Mouse (Mus musculus): ENCODE data around the gene Medag. TPM values are rescaled to one million over a fixed set of nuclear protein-coding genes. Genes with fewer than 3 reads are reported as not detected.

The Medag gene
- polyA plus RNA-seq, 1 experiment: 0.61 TPM

- no peak for TF ChIP-seq TCF3 (IDR thresholded peaks at IDR 0.05; ENCODE audit: insufficient read length, low read depth)
- TF ChIP-seq POLR2A (IDR thresholded peaks at IDR 0.05; ENCODE audit: insufficient read length, low read depth): no peak
- no peak for TF ChIP-seq SRF (IDR thresholded peaks at IDR 0.05; ENCODE audit: control insufficient read depth, insufficient read length, low read depth)
- TF ChIP-seq POLR2AphosphoS2 (IDR thresholded peaks at IDR 0.05; ENCODE audit: insufficient read length, low read depth): no peak
- no peak for TF ChIP-seq E2F4 (IDR thresholded peaks at IDR 0.05; ENCODE audit: insufficient read depth)
- no peak for TF ChIP-seq MYOD1 (IDR thresholded peaks at IDR 0.05; ENCODE audit: control insufficient read depth in 1 of 3, insufficient read length in 2 of 3, low read depth in 2 of 3)
- TF ChIP-seq MYOG (IDR thresholded peaks at IDR 0.05; ENCODE audit: control insufficient read depth in 1 of 3, insufficient read depth in 1 of 3, insufficient read length in 2 of 3, low read depth in 2 of 3): no peak
- H3K79me2 ChIP-seq (ENCODE audit: control insufficient read depth, insufficient read depth): no peaks in the 10 kb centered on the region
Measured at GRCm38 (mm10) chr5:149441646-149442276, 30.2 kb downstream of the Medag start.

GRCm38 (mm10) chr5:149442277-149442660 is 30.7 kb downstream of the Medag start:
- no peaks in the 10 kb centered on the region for H3K79me2 ChIP-seq (ENCODE audit: control insufficient read depth, insufficient read depth)
- TF ChIP-seq MAX (IDR thresholded peaks at IDR 0.05; ENCODE audit: low read depth): no peak
- no peak for TF ChIP-seq USF1 (IDR thresholded peaks at IDR 0.05; ENCODE audit: low read depth)
- TF ChIP-seq POLR2AphosphoS2 (IDR thresholded peaks at IDR 0.05; ENCODE audit: insufficient read length, low read depth): no peak
- TF ChIP-seq E2F4 (IDR thresholded peaks at IDR 0.05; ENCODE audit: insufficient read depth): no peak
- no peak for TF ChIP-seq POLR2A (IDR thresholded peaks at IDR 0.05; ENCODE audit: insufficient read length, low read depth)
- TF ChIP-seq CEBPB (IDR thresholded peaks at IDR 0.05; ENCODE audit: insufficient read depth, poor library complexity, severe bottlenecking): no peak
- H3K4me3 ChIP-seq: no peak overlapping the region
- H3K4me2 ChIP-seq (ENCODE audit: low read depth): no peak overlapping the region
- no peaks in the 10 kb centered on the region for H3K27me3 ChIP-seq (ENCODE audit: control insufficient read depth, insufficient read depth, insufficient read length)
- no peaks in the 10 kb centered on the region for H3K36me3 ChIP-seq (ENCODE audit: control insufficient read depth, insufficient read depth)
- H3ac ChIP-seq (ENCODE audit: control insufficient read depth, insufficient read length): no peak overlapping the region

More at GRCm38 (mm10) chr5:149441646-149442276, 30.2 kb downstream of the Medag start:
- H3ac ChIP-seq (ENCODE audit: control insufficient read depth, insufficient read length): no peak overlapping the region
- no peak overlapping the region for H3K4me2 ChIP-seq (ENCODE audit: low read depth)
- H3K36me3 ChIP-seq (ENCODE audit: control insufficient read depth, insufficient read depth): no peaks in the 10 kb centered on the region
- H3K4me3 ChIP-seq: no peak overlapping the region
- no peaks in the 10 kb centered on the region for H3K27me3 ChIP-seq (ENCODE audit: control insufficient read depth, insufficient read depth, insufficient read length)

GRCm38 (mm10) chr5:149444451-149444850 is 32.9 kb downstream of the Medag start:
- H3K79me2 ChIP-seq (ENCODE audit: control insufficient read depth, insufficient read depth): no peaks in the 10 kb centered on the region
- no peaks in the 10 kb centered on the region for H3K36me3 ChIP-seq (ENCODE audit: control insufficient read depth, insufficient read depth)
- H3K27me3 ChIP-seq (ENCODE audit: control insufficient read depth, insufficient read depth, insufficient read length): no peaks in the 10 kb centered on the region
- no peak overlapping the region for H3K4me3 ChIP-seq
- no peak for TF ChIP-seq MYOD1 (IDR thresholded peaks at IDR 0.05; ENCODE audit: control insufficient read depth in 1 of 3, insufficient read length in 2 of 3, low read depth in 2 of 3)
- TF ChIP-seq SRF (IDR thresholded peaks at IDR 0.05; ENCODE audit: control insufficient read depth, insufficient read length, low read depth): peak; percentile 79
- no peak overlapping the region for H3K4me2 ChIP-seq (ENCODE audit: low read depth)
- H3ac ChIP-seq (ENCODE audit: control insufficient read depth, insufficient read length): no peak overlapping the region

- no peaks in the 10 kb centered on the region for H3K36me3 ChIP-seq (ENCODE audit: control insufficient read depth, insufficient read depth)
- H3K4me2 ChIP-seq (ENCODE audit: low read depth): no peak overlapping the region
- no peak for TF ChIP-seq MAX (IDR thresholded peaks at IDR 0.05; ENCODE audit: low read depth)
- TF ChIP-seq E2F4 (IDR thresholded peaks at IDR 0.05; ENCODE audit: insufficient read depth): no peak
- TF ChIP-seq MYOG (IDR thresholded peaks at IDR 0.05; ENCODE audit: control insufficient read depth in 1 of 3, insufficient read depth in 1 of 3, insufficient read length in 2 of 3, low read depth in 2 of 3): no peak
- no peak for TF ChIP-seq REST (IDR thresholded peaks at IDR 0.05; ENCODE audit: insufficient read depth, insufficient read length)
- TF ChIP-seq POLR2AphosphoS2 (IDR thresholded peaks at IDR 0.05; ENCODE audit: insufficient read length, low read depth): no peak
- no peaks in the 10 kb centered on the region for H3K27me3 ChIP-seq (ENCODE audit: control insufficient read depth, insufficient read depth, insufficient read length)
- no peak overlapping the region for H3K4me3 ChIP-seq
- no peaks in the 10 kb centered on the region for H3K79me2 ChIP-seq (ENCODE audit: control insufficient read depth, insufficient read depth)
- H3ac ChIP-seq (ENCODE audit: control insufficient read depth, insufficient read length): no peak overlapping the region
Measured at GRCm38 (mm10) chr5:149446495-149446894, 34.9 kb downstream of the Medag start.

GRCm38 (mm10) chr5:149447733-149448132 is 36.2 kb downstream of the Medag start:
- Histone ChIP-seq H3K27me3 (ENCODE audit: control insufficient read depth, insufficient read depth, insufficient read length) (no peaks in the 10 kb centered on the region), H3K36me3 (ENCODE audit: control insufficient read depth, insufficient read depth) (no peaks in the 10 kb centered on the region), H3K4me2 (ENCODE audit: low read depth) (no peak overlapping the region), H3K4me3 (no peak overlapping the region), H3ac (ENCODE audit: control insufficient read depth, insufficient read length) (no peak overlapping the region), H3K79me2 (ENCODE audit: control insufficient read depth, insufficient read depth) (no peaks in the 10 kb centered on the region)
- no peak for TF ChIP-seq USF1 (IDR thresholded peaks at IDR 0.05; ENCODE audit: low read depth)
- no peak for TF ChIP-seq SRF (IDR thresholded peaks at IDR 0.05; ENCODE audit: control insufficient read depth, insufficient read length, low read depth)
- no peak for TF ChIP-seq MYOD1 (IDR thresholded peaks at IDR 0.05; ENCODE audit: control insufficient read depth in 1 of 3, insufficient read length in 2 of 3, low read depth in 2 of 3)
- TF ChIP-seq REST (IDR thresholded peaks at IDR 0.05; ENCODE audit: insufficient read depth, insufficient read length): no peak
- no peak for TF ChIP-seq CEBPB (IDR thresholded peaks at IDR 0.05; ENCODE audit: insufficient read depth, poor library complexity, severe bottlenecking)

- Histone ChIP-seq H3K36me3 (ENCODE audit: control insufficient read depth, insufficient read depth) (no peaks in the 10 kb centered on the region), H3K27me3 (ENCODE audit: control insufficient read depth, insufficient read depth, insufficient read length) (no peaks in the 10 kb centered on the region)
Measured at GRCm38 (mm10) chr5:149449406-149449805, 37.9 kb downstream of the Medag start.

More at GRCm38 (mm10) chr5:149449406-149449805, 37.9 kb downstream of the Medag start:
- TF ChIP-seq MAX (IDR thresholded peaks at IDR 0.05; ENCODE audit: low read depth) (no peak), E2F4 (IDR thresholded peaks at IDR 0.05; ENCODE audit: insufficient read depth) (no peak), CEBPB (IDR thresholded peaks at IDR 0.05; ENCODE audit: insufficient read depth, poor library complexity, severe bottlenecking) (no peak), POLR2AphosphoS2 (IDR thresholded peaks at IDR 0.05; ENCODE audit: insufficient read length, low read depth) (no peak), TCF3 (IDR thresholded peaks at IDR 0.05; ENCODE audit: insufficient read length, low read depth) (no peak), POLR2A (IDR thresholded peaks at IDR 0.05; ENCODE audit: insufficient read length, low read depth) (no peak), REST (IDR thresholded peaks at IDR 0.05; ENCODE audit: insufficient read depth, insufficient read length) (no peak), SRF (IDR thresholded peaks at IDR 0.05; ENCODE audit: control insufficient read depth, insufficient read length, low read depth) (no peak), MYOG (IDR thresholded peaks at IDR 0.05; ENCODE audit: control insufficient read depth in 1 of 3, insufficient read depth in 1 of 3, insufficient read length in 2 of 3, low read depth in 2 of 3) (no peak), TCF12 (IDR thresholded peaks at IDR 0.05; ENCODE audit: insufficient read depth, poor library complexity, severe bottlenecking) (no peak), USF1 (IDR thresholded peaks at IDR 0.05; ENCODE audit: low read depth) (no peak), MYOD1 (IDR thresholded peaks at IDR 0.05; ENCODE audit: control insufficient read depth in 1 of 3, insufficient read length in 2 of 3, low read depth in 2 of 3) (no peak)
- no peak overlapping the region for H3K4me2 ChIP-seq (ENCODE audit: low read depth)
- no peak overlapping the region for H3ac ChIP-seq (ENCODE audit: control insufficient read depth, insufficient read length)
- H3K4me3 ChIP-seq: no peak overlapping the region
- H3K79me2 ChIP-seq (ENCODE audit: control insufficient read depth, insufficient read depth): no peaks in the 10 kb centered on the region

Data from myocyte (in vitro differentiated cells).